Mouse (Mus musculus) lung, postnatal 36 days (tissue): ENCODE results near the gene Tmem186.

Experiments
- DNase-seq: peaks from one replicate; pipeline ENCODE4 v3.0.0; 2022; ENCODE audit warnings: mixed read lengths

The Tmem186 gene

GRCm38 (mm10) chr16:8610397-8610796 lies 27.1 kb downstream of the Tmem186 start:
- no peak for DNase-seq

DNA sequence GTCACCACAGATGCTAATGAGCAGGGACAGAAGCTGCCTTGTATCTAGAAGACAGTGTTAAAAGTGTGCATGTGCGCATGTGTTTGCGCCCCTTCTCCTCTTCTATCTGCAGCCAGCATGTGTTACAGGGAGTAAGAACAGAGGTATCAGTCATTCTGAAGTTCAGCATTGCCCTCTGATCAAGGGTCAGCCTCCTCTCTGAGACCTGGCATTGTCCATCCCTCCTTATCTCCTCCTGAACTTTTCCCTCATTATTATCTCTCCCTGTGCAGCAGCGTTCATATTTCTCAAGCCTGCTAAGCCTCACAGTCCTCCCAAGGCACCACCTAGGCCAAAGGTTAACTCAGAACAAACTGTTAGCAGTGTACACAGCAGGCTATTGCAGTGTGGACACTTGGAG lies 33.7 kb downstream of the Tmem186 start:
- DNase-seq, result no peak

- DNase-seq, result no peak
These were observed 40.0 kb downstream of the Tmem186 start for GRCm38 (mm10) chr16:8597516-8597915.

GRCm38 (mm10) chr16:8596336-8596735 lies 41.2 kb downstream of the Tmem186 start:
- no peak for DNase-seq

DNA sequence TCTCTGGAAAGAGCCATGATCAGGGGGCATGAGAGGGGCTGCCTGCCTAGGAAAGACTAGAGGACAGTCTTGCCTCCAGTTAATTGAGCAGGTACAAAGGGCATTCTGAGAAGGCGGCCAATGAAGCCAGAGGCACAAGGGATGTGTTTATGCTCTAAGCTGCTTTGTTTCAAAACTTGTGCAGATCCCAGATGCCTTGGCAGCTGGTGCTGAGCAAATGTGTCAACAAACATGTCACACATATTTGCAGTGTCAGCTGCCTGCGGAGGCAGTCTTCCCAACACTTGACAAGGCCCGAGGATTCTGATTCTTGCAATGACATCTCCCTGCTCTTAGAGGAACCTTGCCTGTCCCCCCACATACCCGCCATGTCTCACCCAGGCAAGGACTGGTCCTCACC lies 42.1 kb downstream of the Tmem186 start:
- DNase-seq, result no peak

GRCm38 (mm10) chr16:8585056-8585455 lies 52.5 kb downstream of the Tmem186 start:
- DNase-seq, result no peak

DNA sequence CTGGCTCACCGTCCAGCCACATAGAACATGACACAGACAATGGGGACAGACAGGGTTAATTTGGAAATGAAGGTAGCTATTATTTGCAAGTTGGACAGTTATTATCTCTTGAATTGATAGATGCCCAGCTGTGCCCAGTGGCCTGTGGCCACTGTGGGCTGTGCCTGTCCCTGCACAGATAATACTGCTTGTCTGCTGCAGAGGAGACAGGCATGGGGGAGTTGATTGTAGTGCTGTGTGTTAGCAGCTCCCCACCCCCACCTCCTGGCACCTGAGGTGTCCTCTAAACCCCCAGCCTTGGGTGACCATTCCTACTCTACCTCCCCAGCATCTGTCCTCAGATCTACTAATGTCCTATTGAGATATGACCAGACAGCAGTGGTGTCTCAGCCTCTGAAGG lies 53.3 kb downstream of the Tmem186 start:
- no peak for DNase-seq
